Mouse (Mus musculus): ENCODE data around the gene Mtch2.
A peak's percentile ranks its signal among the peaks of the same experiment; 100 is the strongest.
"Not testable (repeated sequence)": the region's sequence is repeated elsewhere in the genome, so short reads cannot be mapped to it uniquely, and the experiment has no call there.

The Mtch2 gene

GRCm38 (mm10) chr2:90864184-90864583 lies 17.2 kb downstream of the Mtch2 start:
- no peak for DNase-seq (ENCODE audit: low spot score)

- DNase-seq (ENCODE audit: low spot score): peak; percentile 90
These were observed 19.6 kb downstream of the Mtch2 start for GRCm38 (mm10) chr2:90866524-90866923.

GRCm38 (mm10) chr2:90870136-90870601 lies 23.2 kb downstream of the Mtch2 start:
- no peak for DNase-seq (ENCODE audit: low spot score)

- no peak for DNase-seq (ENCODE audit: low spot score)
These were observed 24.4 kb downstream of the Mtch2 start for GRCm38 (mm10) chr2:90871180-90871961.

GRCm38 (mm10) chr2:90874025-90874424 lies 27.1 kb downstream of the Mtch2 start:
- DNase-seq (ENCODE audit: low spot score): no peak

- DNase-seq (ENCODE audit: low spot score): no peak
These were observed 28.3 kb downstream of the Mtch2 start for GRCm38 (mm10) chr2:90875239-90875638.

GRCm38 (mm10) chr2:90877584-90878259 lies 30.8 kb downstream of the Mtch2 start:
- DNase-seq (ENCODE audit: low spot score): no peak

GRCm38 (mm10) chr2:90879419-90879818 lies 32.5 kb downstream of the Mtch2 start:
- no peak for DNase-seq (ENCODE audit: low spot score)

GRCm38 (mm10) chr2:90880144-90880785 lies 33.3 kb downstream of the Mtch2 start:
- no peak for DNase-seq (ENCODE audit: low spot score)

GRCm38 (mm10) chr2:90881824-90882223 lies 34.9 kb downstream of the Mtch2 start:
- no peak for DNase-seq (ENCODE audit: low spot score)

- DNase-seq (ENCODE audit: low spot score): peak; percentile 66
These were observed 38.5 kb downstream of the Mtch2 start, which contains the start of gene C1qtnf4 for GRCm38 (mm10) chr2:90885218-90886041. Gene C1qtnf4 (plus strand): TSS chr2:90885860.

- DNase-seq (ENCODE audit: low spot score): peak; percentile 41
These were observed 39.5 kb downstream of the Mtch2 start for GRCm38 (mm10) chr2:90886436-90886835.

- no peak for DNase-seq (ENCODE audit: low spot score)
These were observed 40.7 kb downstream of the Mtch2 start for GRCm38 (mm10) chr2:90887627-90888026.

GRCm38 (mm10) chr2:90889550-90890548 lies 42.9 kb downstream of the Mtch2 start:
- peak; percentile 63 for DNase-seq (ENCODE audit: low spot score)

- DNase-seq (ENCODE audit: low spot score): no peak
These were observed 46.8 kb downstream of the Mtch2 start for GRCm38 (mm10) chr2:90893673-90894298.

GRCm38 (mm10) chr2:90894299-90894677 lies 47.3 kb downstream of the Mtch2 start:
- DNase-seq (ENCODE audit: low spot score): not testable (repeated sequence)

- no peak for DNase-seq (ENCODE audit: low spot score)
These were observed 56.4 kb downstream of the Mtch2 start for GRCm38 (mm10) chr2:90903398-90903797.

GRCm38 (mm10) chr2:90904076-90904855 lies 57.3 kb downstream of the Mtch2 start, which contains the start of the genes Kbtbd4 and Ndufs3:
Gene Kbtbd4 (plus strand): TSS chr2:90904740.
Gene Ndufs3 (minus strand): TSS chr2:90904827.
- peak; percentile 94 for DNase-seq (ENCODE audit: low spot score)

- DNase-seq (ENCODE audit: low spot score): no peak
These were observed 57.9 kb downstream of the Mtch2 start for GRCm38 (mm10) chr2:90904856-90905224.
